Mouse (Mus musculus): ENCODE results near the gene Get4. TPM values are rescaled to one million over a fixed set of nuclear protein-coding genes. Genes with fewer than 3 reads are reported as not detected.

The Get4 gene
- total and polyA plus RNA-seq, 3 experiments: 22.3 to 68.0 (median 37.3) TPM

DNA sequence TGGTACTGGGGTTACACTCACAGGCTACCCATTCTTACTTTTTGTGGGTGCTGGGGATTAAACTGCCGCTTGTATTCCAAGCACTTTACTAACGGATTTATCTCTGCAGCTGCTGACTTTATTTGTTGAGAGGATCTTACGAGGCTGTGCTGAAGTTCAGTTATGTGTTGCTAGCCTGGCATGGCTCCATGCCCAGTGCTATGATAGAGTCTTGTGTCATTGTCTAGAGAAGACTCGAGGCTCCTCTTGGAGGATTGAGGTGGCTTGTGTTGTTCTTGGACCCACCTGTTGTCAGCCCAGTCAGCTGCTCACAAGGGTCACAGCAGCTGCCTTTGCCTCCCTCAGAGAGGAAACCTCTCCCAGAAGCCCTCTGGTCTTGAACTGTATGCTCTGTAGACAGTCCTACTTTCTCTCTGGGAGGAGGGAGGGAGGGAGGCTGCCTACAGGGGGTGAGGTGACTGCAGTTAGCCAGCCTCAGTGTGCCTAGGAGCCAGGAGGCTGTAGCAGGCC, 32.1 kb upstream of the Get4 start:
- Histone ChIP-seq H3K36me3 (replicated peaks) (peaks cover 77% of the 10 kb centered on the region), H3K4me3 (ENCODE audit: low read depth, low read length) (no peak overlapping the region), H3K9me3 (replicated peaks) (no peaks in the 10 kb centered on the region), H3K27me3 (ENCODE audit: insufficient read depth, low read length) (no peaks in the 10 kb centered on the region), H3K4me1 (ENCODE audit: insufficient read depth, low read depth, low read length) (no peaks in the 10 kb centered on the region)
- TF ChIP-seq GATA1 (IDR thresholded peaks at IDR 0.05; ENCODE audit: borderline replicate concordance, low read length) (no peak), GATA2 (IDR thresholded peaks at IDR 0.05; ENCODE audit: borderline replicate concordance, low read depth, low read length) (no peak), CTCF (IDR thresholded peaks at IDR 0.05; ENCODE audit: low read depth, low read length) (no peak), POLR2AphosphoS5 (IDR thresholded peaks at IDR 0.05; ENCODE audit: insufficient replicate concordance, low read depth, low read length) (no peak), TAL1 (conservative IDR thresholded peaks at IDR 0.05; ENCODE audit: low read depth, low read length) (no peak)
- DNase-seq (ENCODE audit: low spot score): no peak
- no peak for ATAC-seq (ENCODE audit: extremely low read depth, insufficient number of reproducible peaks, low FRiP score, poor library complexity, severe bottlenecking)

GRCm38 (mm10) chr5:139220610-139221009, 31.5 kb upstream of the Get4 start:
- TF ChIP-seq GATA2 (IDR thresholded peaks at IDR 0.05; ENCODE audit: borderline replicate concordance, low read depth, low read length) (no peak), CTCF (IDR thresholded peaks at IDR 0.05; ENCODE audit: low read depth, low read length) (no peak), GATA1 (IDR thresholded peaks at IDR 0.05; ENCODE audit: borderline replicate concordance, low read length) (no peak), POLR2AphosphoS5 (IDR thresholded peaks at IDR 0.05; ENCODE audit: insufficient replicate concordance, low read depth, low read length) (no peak), TAL1 (conservative IDR thresholded peaks at IDR 0.05; ENCODE audit: low read depth, low read length) (no peak)
- no peak for DNase-seq (ENCODE audit: low spot score)
- no peaks in the 10 kb centered on the region for H3K9me3 ChIP-seq (replicated peaks)
- no peaks in the 10 kb centered on the region for H3K27me3 ChIP-seq (ENCODE audit: insufficient read depth, low read length)
- ATAC-seq (ENCODE audit: extremely low read depth, insufficient number of reproducible peaks, low FRiP score, poor library complexity, severe bottlenecking): no peak
- H3K4me1 ChIP-seq (ENCODE audit: insufficient read depth, low read depth, low read length): no peaks in the 10 kb centered on the region
- no peak overlapping the region for H3K4me3 ChIP-seq (ENCODE audit: low read depth, low read length)
- H3K36me3 ChIP-seq (replicated peaks): peaks cover 77% of the 10 kb centered on the region

- Histone ChIP-seq H3K4me1 (ENCODE audit: insufficient read depth, low read depth, low read length) (no peaks in the 10 kb centered on the region), H3K9me3 (replicated peaks) (no peaks in the 10 kb centered on the region), H3K27me3 (ENCODE audit: insufficient read depth, low read length) (no peaks in the 10 kb centered on the region), H3K4me3 (ENCODE audit: low read depth, low read length) (no peak overlapping the region), H3K36me3 (replicated peaks) (peaks cover 85% of the 10 kb centered on the region)
- DNase-seq (ENCODE audit: low spot score) (no peak), ATAC-seq (ENCODE audit: extremely low read depth, insufficient number of reproducible peaks, low FRiP score, poor library complexity, severe bottlenecking) (no peak)
- no peak for TF ChIP-seq POLR2AphosphoS5 (IDR thresholded peaks at IDR 0.05; ENCODE audit: insufficient replicate concordance, low read depth, low read length)
- TF ChIP-seq GATA1 (IDR thresholded peaks at IDR 0.05; ENCODE audit: borderline replicate concordance, low read length): no peak
- no peak for TF ChIP-seq GATA2 (IDR thresholded peaks at IDR 0.05; ENCODE audit: borderline replicate concordance, low read depth, low read length)
- TF ChIP-seq TAL1 (conservative IDR thresholded peaks at IDR 0.05; ENCODE audit: low read depth, low read length): no peak
- TF ChIP-seq CTCF (IDR thresholded peaks at IDR 0.05; ENCODE audit: low read depth, low read length): no peak
Measured at GRCm38 (mm10) chr5:139223331-139223730, 28.8 kb upstream of the Get4 start.

DNA sequence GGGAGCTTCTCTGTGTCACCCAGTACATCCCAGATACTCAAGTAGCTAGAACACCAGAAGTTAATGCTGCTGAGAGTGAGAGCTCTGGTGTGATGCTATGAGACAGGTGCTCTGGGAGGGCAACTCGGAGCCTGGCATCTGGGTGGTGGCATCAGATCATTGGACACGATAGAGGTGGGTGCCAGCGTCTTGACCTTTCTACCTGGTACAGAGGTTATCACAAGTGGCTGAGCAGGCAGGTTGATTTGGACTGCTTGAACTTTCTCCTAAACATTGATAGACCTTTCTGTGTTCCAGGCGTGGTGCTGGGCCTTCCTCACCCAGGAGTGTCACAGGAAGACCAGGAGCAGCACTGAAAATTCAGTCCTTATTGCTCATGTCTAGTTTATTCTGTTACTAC, 24.9 kb upstream of the Get4 start:
- no peaks in the 10 kb centered on the region for H3K9me3 ChIP-seq (replicated peaks)
- H3K27me3 ChIP-seq (ENCODE audit: insufficient read depth, low read length): no peaks in the 10 kb centered on the region
- no peak for TF ChIP-seq GATA1 (IDR thresholded peaks at IDR 0.05; ENCODE audit: borderline replicate concordance, low read length)
- TF ChIP-seq CTCF (IDR thresholded peaks at IDR 0.05; ENCODE audit: low read depth, low read length): no peak
- TF ChIP-seq POLR2AphosphoS5 (IDR thresholded peaks at IDR 0.05; ENCODE audit: insufficient replicate concordance, low read depth, low read length): no peak
- TF ChIP-seq TAL1 (conservative IDR thresholded peaks at IDR 0.05; ENCODE audit: low read depth, low read length): no peak
- TF ChIP-seq GATA2 (IDR thresholded peaks at IDR 0.05; ENCODE audit: borderline replicate concordance, low read depth, low read length): no peak
- H3K36me3 ChIP-seq (replicated peaks): peaks cover 96% of the 10 kb centered on the region
- ATAC-seq (ENCODE audit: extremely low read depth, insufficient number of reproducible peaks, low FRiP score, poor library complexity, severe bottlenecking): no peak
- DNase-seq (ENCODE audit: low spot score): no peak
- H3K4me3 ChIP-seq (ENCODE audit: low read depth, low read length): no peak overlapping the region
- H3K4me1 ChIP-seq (ENCODE audit: insufficient read depth, low read depth, low read length): no peaks in the 10 kb centered on the region

GRCm38 (mm10) chr5:139227645-139228044, 24.5 kb upstream of the Get4 start:
- H3K27me3 ChIP-seq (ENCODE audit: insufficient read depth, low read length): no peaks in the 10 kb centered on the region
- no peaks in the 10 kb centered on the region for H3K4me1 ChIP-seq (ENCODE audit: insufficient read depth, low read depth, low read length)
- peaks cover 96% of the 10 kb centered on the region for H3K36me3 ChIP-seq (replicated peaks)
- TF ChIP-seq GATA1 (IDR thresholded peaks at IDR 0.05; ENCODE audit: borderline replicate concordance, low read length): no peak
- TF ChIP-seq POLR2AphosphoS5 (IDR thresholded peaks at IDR 0.05; ENCODE audit: insufficient replicate concordance, low read depth, low read length): no peak
- no peak for TF ChIP-seq CTCF (IDR thresholded peaks at IDR 0.05; ENCODE audit: low read depth, low read length)
- TF ChIP-seq TAL1 (conservative IDR thresholded peaks at IDR 0.05; ENCODE audit: low read depth, low read length): no peak
- no peaks in the 10 kb centered on the region for H3K9me3 ChIP-seq (replicated peaks)
- DNase-seq (ENCODE audit: low spot score): no peak
- no peak for ATAC-seq (ENCODE audit: extremely low read depth, insufficient number of reproducible peaks, low FRiP score, poor library complexity, severe bottlenecking)
- no peak overlapping the region for H3K4me3 ChIP-seq (ENCODE audit: low read depth, low read length)

DNA sequence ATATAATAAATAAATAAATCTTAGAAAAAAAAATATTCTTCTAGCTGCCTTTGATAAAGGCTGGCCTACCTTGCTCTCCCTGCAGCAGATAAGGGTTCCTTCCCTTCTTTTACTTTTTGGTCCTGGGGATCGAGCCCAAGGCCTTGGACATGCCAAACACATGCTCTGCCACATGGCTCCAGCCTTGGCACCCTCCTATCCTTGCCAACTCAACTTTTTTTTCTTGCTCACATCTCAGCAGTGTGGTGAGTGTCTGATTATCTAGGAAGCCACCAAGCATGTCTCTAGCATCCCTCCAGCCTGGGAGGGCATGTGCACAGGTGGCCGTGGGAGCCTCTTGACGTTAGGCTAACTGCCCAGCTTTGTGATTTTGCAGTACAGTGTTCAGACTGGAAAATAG, 23.8 kb upstream of the Get4 start:
- H3K36me3 ChIP-seq (replicated peaks): peaks cover 96% of the 10 kb centered on the region
- no peaks in the 10 kb centered on the region for H3K4me1 ChIP-seq (ENCODE audit: insufficient read depth, low read depth, low read length)
- H3K27me3 ChIP-seq (ENCODE audit: insufficient read depth, low read length): no peaks in the 10 kb centered on the region
- H3K9me3 ChIP-seq (replicated peaks): no peaks in the 10 kb centered on the region
- H3K4me3 ChIP-seq (ENCODE audit: low read depth, low read length): no peak overlapping the region
- TF ChIP-seq GATA2 (IDR thresholded peaks at IDR 0.05; ENCODE audit: borderline replicate concordance, low read depth, low read length): no peak
- TF ChIP-seq GATA1 (IDR thresholded peaks at IDR 0.05; ENCODE audit: borderline replicate concordance, low read length): no peak
- TF ChIP-seq TAL1 (conservative IDR thresholded peaks at IDR 0.05; ENCODE audit: low read depth, low read length): no peak
- TF ChIP-seq CTCF (IDR thresholded peaks at IDR 0.05; ENCODE audit: low read depth, low read length): no peak
- no peak for TF ChIP-seq POLR2AphosphoS5 (IDR thresholded peaks at IDR 0.05; ENCODE audit: insufficient replicate concordance, low read depth, low read length)
- DNase-seq (ENCODE audit: low spot score): no peak
- no peak for ATAC-seq (ENCODE audit: extremely low read depth, insufficient number of reproducible peaks, low FRiP score, poor library complexity, severe bottlenecking)
